Mouse (Mus musculus) layer of hippocampus, adult 18-20 months (tissue): Measurements from ENCODE around the gene Uaca. TPM values are rescaled to one million over a fixed set of nuclear protein-coding genes. Genes with fewer than 3 reads are reported as not detected.

Experiments used
- total RNA-seq, 2 experiments: library from RNA; stranded (reverse); gene quantifications; 2 replicates each; pipeline ENCODE4 v1.2.3; 2021

The Uaca gene
- total RNA-seq, 2 experiments from 2014 or later, result 5.5 to 6.3 TPM

Other genes with a start within 250 kb of the Uaca start
- gene Lrrc49, start 106.4 kb upstream of the Uaca start, total RNA-seq, result 10 to 100 TPM; 59.4 to 61.0 TPM
- gene Larp6, start 81.6 kb upstream of the Uaca start, total RNA-seq, result 10 to 100 TPM; 37.3 to 43.1 TPM